Mouse (Mus musculus) embryo, embryonic 11.5 days (tissue): ENCODE data around the gene Rragc.
"Not testable (repeated sequence)": the region's sequence is repeated elsewhere in the genome, so short reads cannot be mapped to it uniquely, and the experiment has no call there.

ENCODE experiments used
- DNase-seq: peaks from one replicate; pipeline ENCODE4 v3.0.0-alpha.2; 2012; ENCODE audit warnings: low read depth, low spot score

Gene Rragc

GRCm38 (mm10) chr4:123916748-123917547 lies at the start of gene Rragc:
Gene Rragc (plus strand): TSS chr4:123917446.
- peak; percentile 88 for DNase-seq

DNA sequence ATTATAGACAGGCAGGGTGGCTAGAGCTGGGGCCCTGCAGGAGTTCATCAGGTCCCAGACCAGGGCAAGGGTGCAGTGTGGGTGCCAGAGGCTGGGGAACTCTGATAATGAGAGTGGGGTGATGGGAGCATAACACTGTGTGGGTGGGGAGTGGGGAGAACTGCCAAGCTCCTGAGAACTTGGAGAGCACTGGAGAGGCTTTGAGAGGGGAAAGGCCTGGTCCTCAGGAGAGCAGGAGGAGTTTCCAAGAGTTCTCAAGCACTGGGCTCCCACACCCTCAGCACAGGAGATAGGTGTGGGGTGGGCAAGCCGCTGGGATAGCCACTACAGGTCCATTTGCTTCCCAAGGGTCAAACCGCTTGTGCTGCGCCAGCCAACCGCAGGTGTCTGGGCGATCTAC lies 23.5 kb upstream of the Rragc start:
- no peak for DNase-seq

GRCm38 (mm10) chr4:123894295-123894694 lies 23.0 kb upstream of the Rragc start:
- DNase-seq = no peak

- DNase-seq = no peak
These were observed 18.6 kb upstream of the Rragc start for GRCm38 (mm10) chr4:123898696-123899095.

- DNase-seq = no peak
These were observed 13.8 kb upstream of the Rragc start for GRCm38 (mm10) chr4:123903432-123903831.

DNA sequence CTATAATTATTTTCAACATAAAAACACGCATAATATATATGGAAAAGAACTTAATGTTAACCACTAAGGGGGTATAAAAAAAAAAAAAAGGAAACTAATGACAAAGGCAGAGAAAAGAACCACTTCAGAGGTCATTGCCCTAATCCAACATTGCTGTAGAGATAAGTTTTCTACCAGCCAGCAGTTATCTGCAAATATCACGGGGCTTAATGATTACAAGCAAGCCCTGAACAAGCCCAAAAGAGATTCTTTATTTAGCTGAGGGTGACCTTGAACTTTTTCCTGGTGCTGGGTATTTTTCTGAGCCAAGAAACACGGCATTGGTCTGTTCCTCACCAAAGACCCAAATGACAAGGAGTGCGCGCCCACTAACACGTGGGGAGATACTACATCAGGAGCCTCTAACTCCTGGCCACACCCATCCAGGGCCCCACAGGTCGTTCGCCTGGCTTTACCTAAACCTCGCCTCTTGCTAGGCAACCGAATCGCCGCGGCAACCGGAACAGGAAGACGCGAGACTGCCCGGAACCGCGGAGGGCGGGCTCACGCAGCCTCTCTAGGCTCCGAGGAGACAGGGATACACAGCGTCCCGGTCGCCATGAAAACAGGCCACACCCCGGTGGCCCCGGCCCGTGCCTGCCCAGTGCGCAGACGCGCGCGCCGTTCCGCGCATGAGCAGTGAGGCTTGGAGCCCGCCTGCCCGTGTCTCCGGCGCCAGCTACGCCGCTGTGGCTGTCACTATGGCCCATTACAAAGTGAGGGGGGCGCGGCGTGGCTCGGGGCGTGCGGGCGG lies 12.7 kb upstream of the Rragc start, which contains the start of gene Mycbp:
Gene Mycbp, plus strand, starts transcription at position 500 of the 793 bp plus-strand sequence.
- peak; percentile 99 for DNase-seq

DNA sequence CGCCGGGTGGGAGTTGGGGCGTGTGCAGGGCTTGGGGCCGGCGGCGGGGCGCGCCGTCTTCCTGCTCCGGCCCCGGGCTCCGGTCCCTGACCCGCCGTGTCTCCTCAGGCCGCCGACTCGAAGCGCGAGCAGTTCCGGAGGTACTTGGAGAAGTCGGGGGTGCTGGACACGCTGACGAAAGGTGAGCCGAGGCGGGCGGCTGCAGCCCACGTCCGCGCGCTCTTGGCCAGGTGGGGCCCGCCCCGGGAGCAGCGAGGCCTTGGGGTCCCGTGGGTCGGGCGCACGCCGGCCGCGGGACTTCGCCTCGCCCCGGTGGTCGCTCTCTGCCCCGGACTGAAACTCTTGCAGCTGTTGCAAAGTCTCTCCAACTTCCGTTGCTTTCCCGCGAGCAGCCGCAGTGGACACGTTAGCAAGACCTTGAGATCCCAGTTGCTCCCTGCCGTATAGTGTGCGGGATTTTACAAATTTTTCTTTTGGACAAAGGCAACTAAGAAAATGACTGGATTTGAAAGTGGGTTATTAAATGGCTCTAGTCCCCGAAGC lies 12.0 kb upstream of the Rragc start:
- no peak for DNase-seq

DNA sequence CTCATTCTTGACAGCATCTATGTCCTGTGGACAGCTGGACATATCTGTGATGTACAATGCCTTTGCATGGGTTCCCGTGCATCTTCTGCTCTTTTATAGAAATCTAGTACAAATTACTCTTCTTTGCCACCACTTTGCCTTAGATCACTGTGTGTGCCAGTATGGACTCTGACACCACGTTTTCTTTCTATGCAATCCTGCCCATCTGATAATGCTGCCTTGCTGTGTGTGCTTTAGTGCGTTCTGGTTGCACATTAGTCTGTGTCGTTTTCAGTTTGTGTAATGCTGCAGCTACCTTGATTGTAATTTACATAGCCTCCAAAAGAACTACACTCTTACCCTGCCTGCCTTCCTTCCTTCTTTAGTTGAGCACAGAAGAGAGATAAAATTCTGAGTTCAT lies 5.7 kb upstream of the Rragc start:
- no peak for DNase-seq

DNA sequence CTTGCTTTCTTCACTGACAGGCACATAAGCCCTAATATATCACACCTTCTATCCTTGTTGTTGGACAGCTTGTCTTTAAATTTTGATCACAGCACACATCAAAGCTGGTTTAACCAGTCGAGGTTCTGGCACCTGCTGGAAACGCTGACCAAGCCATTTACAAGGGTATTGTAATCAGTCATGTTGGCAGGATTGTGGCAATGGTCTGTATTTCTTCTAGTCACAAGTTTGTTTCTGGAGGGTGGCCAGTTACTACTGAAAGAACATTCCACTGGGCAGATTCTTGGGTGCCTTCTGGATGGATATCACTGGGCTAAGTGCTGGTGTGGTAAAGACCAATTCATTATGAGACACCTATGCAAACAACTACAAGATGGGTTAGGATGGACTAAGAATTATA lies 4.8 kb upstream of the Rragc start:
- no peak for DNase-seq

DNA sequence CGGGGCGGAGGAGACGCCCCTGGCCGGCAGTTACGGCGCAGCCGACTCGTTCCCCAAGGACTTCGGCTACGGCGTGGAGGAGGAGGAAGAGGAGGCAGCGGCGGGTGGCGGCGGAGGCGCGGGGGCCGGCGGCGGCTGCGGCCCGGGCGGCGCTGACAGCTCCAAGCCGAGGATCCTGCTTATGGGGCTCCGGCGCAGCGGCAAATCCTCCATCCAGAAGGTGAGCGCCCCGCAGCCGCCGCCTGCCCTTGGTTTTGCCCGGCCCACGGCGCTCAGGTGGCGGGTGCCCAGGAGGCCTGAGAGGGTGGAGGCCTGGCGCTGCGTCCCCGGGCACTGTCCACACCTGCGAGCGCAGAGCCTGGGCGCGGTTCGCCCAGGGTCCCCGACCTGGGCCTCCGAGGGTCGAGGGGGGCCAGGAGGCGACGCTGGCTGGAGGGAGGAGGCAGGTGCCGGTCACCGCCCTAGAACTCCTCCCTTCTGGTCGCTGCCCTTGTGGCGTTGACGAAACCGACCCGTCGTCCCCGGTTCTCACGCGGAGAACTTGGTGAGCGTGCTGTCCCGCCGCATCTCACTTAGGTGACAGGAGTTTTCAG lies 398 bp downstream of the Rragc start, which contains the start of gene 4930535I16Rik:
Gene 4930535I16Rik, minus strand, starts transcription at position 475 of the 593 bp plus-strand sequence.
- no peak for DNase-seq

DNA sequence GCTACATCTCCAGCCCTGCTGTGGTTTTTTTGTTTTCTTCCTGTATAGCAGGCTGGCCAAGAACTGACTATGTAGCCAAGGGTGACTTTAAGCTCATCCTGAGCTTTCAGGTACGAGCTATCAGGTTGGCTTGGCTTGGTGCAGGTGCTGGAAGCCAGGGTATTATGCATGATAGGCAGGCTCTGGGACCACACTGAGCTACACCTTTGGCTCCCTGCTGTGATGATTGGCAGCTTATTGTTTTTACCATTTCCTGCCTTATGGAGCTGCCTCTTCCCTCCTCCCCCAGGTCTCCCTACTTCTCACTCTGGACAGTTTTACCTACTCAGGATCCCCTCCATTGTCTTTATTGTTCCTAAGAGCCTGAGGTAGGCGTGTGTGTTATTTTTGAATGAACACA lies 1.6 kb downstream of the Rragc start:
- DNase-seq = no peak

DNA sequence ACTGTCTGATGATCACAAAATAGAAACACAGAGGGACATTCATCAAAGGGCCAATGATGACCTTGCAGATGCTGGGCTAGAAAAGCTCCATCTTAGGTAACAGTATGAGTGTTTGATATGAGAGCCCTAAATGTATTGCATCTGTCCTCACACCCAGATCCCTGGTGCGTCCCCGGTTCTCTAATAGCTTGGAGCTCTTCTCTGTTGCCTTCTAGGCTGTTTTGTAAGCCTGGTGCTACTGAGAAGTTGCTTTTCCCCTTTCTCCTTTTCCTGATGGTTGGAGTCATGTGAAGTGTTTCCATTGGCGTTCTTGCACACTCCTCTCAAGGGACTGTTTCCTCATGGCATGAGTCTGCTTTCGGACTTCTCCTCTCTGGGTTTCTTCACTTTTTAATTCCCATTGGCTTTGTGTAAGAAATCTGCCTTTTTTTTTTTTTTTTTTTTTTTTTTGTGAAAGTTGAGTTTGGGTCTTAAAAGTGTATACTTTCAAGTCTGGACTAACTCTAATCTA lies 3.9 kb downstream of the Rragc start:
- DNase-seq = no peak

DNA sequence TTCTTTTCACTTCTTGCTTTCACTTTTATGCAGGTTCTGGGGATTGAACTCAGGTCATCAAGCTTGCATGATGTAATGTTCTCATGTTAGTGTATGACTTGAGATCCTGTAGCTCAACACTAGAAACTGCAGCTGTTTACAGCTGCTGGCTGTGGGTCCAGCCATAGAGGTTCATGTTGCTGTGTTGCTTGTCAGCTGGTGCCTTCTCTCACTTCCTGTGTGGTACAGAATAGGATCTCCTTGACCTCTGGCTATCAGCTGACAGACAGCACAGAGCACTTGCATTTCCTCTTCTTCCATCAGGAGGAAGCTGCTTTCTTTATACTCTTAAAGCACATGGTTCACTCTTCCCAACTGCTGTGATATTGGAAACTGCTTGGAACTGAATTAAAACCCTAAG lies 10.7 kb downstream of the Rragc start:
- DNase-seq = no peak

DNA sequence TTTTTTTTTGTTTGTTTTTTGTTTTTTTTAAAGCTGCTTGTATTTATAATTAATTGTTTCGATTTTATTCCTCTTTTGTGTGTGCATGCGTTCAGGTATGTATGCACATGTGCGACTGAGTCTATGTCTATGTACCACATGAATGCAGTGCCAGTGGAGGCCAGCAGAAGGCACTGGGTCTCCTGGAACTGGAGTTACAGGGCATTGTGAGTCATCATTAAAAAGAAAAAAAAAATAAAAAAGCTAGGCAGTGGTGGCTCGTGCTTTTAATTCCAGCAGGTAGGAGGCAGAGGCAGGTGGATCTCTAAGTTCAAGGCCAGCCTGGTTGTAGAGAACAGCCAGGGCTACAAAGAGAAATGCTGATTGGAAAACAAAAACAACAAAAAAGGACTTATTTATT lies 12.7 kb downstream of the Rragc start:
- DNase-seq = no peak

GRCm38 (mm10) chr4:123934306-123934705 lies 17.1 kb downstream of the Rragc start:
- no peak for DNase-seq

- no peak for DNase-seq
These were observed 18.8 kb downstream of the Rragc start for GRCm38 (mm10) chr4:123936059-123936458.

- DNase-seq = peak; percentile 78
These were observed 22.6 kb downstream of the Rragc start for GRCm38 (mm10) chr4:123939838-123940237.

DNA sequence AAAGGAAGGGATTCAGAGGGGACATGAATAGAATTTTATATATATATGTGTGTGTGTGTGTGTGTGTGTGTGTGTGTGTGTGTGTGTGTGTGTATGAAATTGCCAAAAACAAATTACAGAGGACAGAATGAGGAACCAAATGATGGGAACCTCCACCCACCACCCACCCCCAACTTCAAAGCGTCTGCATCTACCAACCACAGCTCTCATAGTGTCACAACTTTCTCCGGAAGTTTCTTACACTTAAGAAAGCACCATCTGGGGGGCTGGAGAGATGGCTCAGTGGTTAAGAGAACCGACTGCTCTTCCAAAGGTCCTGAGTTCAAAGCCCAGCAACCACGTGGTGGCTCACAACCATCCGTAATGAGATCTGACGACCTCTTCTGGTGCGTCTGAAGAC lies 23.6 kb downstream of the Rragc start:
- DNase-seq = not testable (repeated sequence)

GRCm38 (mm10) chr4:123946701-123947100 lies 29.5 kb downstream of the Rragc start:
- no peak for DNase-seq

DNA sequence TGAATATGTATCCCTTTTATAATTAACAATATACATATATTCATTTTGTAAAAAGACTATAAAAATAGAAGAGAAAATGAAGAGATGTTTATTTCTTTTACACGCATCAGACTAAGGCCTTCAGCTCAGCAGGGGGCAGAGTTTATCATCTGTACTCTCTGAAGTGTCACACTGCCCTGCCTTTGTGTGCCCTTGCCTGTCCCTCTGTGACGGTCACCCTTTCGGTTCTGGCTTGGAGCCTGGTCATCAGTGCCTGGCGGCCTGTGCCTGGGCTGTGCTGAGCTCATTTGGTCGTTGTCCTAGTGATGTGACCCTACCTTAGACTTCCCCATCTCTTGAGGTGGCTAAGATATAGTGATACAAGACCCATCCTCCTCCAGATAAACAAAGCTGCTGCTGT lies 29.9 kb downstream of the Rragc start:
- no peak for DNase-seq

- no peak for DNase-seq
These were observed 31.7 kb downstream of the Rragc start for GRCm38 (mm10) chr4:123948901-123949300.

DNA sequence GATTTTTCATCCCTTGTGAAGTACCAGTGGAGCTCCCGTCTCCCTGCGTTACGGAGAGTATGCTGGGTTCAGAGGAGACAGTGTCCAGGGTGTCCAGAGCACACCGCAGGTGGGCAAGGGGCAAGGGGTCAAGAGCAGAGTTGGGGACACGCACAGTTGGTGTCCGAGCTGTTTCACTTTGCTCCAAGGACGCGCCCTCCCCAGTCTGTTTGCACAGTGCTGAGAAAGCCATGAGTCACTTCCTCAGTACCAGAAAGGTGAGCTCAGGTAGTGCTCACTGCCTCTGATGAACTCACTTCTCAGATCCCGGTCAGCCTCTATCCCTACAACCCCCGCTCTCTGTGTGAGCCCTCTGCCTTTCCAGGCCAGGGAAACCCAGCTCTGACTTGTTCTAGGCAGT lies 32.4 kb downstream of the Rragc start:
- no peak for DNase-seq
